Mouse (Mus musculus): Measurements from ENCODE around the gene Trp53rka. TPM values are rescaled to one million over a fixed set of nuclear protein-coding genes. Genes with fewer than 3 reads are reported as not detected.

Trp53rka gene
- polyA plus RNA-seq, 1 experiment: 27.5 TPM

DNA sequence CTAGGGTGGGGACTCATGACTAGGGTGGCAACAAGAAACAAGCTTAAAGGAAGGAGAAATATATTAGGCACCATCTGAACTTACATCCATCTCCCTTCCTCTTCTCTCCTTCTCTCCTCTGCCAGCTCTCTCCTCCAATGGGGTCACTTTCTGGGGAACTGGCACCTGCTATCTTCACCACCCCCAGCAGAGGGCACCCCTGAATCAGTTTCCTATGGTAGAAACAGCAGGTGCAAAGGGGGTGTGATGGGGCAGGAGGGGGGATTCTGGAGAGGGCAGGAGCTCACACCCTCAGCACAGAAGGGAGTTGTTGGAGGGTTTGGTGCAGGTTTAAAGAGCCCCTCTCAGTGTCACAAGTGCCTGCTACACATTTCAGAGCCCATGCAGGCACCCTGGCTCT lies 3.1 kb upstream of the Trp53rka start:
- Histone ChIP-seq H3K27me3 (ENCODE audit: control insufficient read depth, insufficient read depth, low read length) (no peaks in the 10 kb centered on the region), H3K4me3 (replicated peaks; ENCODE audit: insufficient read depth, low read depth, low read length) (no peak overlapping the region), H3K4me1 (ENCODE audit: control insufficient read depth, insufficient read depth, low read length) (0 out of 2 replicates have a peak, but pooled peaks cover 3% of the 10 kb centered on the region), H3K27ac (ENCODE audit: insufficient read depth, low read length) (no peak overlapping the region)
- TF ChIP-seq POLR2A (IDR thresholded peaks at IDR 0.05; ENCODE audit: borderline replicate concordance, insufficient read depth, low read length) (no peak), CTCF (IDR thresholded peaks at IDR 0.05; ENCODE audit: borderline replicate concordance, insufficient read depth, low read depth, low read length) (peak; percentile 34; the same call in 1 of the 2 replicates)
- no peak for DNase-seq

DNA sequence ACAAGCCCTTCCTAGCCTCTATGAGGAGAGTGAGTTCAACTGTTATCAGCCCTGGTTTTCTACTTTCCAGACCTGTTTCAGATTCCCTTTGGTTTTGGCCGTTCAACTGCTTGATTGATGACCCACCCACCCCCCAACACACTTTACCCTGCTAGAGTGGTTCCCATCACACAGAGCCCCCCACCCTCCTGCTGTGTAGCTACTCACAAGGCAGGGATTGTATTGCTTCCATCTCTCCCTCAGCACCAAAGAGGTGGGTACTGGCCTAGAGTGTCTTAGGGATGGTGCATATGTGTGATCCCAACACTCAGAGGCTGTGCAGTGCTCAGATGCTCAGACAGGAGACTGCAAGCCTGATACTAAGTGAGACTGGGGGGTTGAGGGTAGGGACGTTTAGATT lies 1.4 kb upstream of the Trp53rka start:
- H3K27ac ChIP-seq (ENCODE audit: insufficient read depth, low read length): no peak overlapping the region
- TF ChIP-seq POLR2A (IDR thresholded peaks at IDR 0.05; ENCODE audit: borderline replicate concordance, insufficient read depth, low read length) (no peak), CTCF (IDR thresholded peaks at IDR 0.05; ENCODE audit: borderline replicate concordance, insufficient read depth, low read depth, low read length) (no peak)
- H3K27me3 ChIP-seq (ENCODE audit: control insufficient read depth, insufficient read depth, low read length): no peaks in the 10 kb centered on the region
- 0 out of 2 replicates have a peak, but pooled peaks cover 3% of the 10 kb centered on the region for H3K4me1 ChIP-seq (ENCODE audit: control insufficient read depth, insufficient read depth, low read length)
- 46% methylated on average over 2 of the region's 2 CpGs for WGBS
- no peak overlapping the region for H3K4me3 ChIP-seq (replicated peaks; ENCODE audit: insufficient read depth, low read depth, low read length)
- no peak for DNase-seq

DNA sequence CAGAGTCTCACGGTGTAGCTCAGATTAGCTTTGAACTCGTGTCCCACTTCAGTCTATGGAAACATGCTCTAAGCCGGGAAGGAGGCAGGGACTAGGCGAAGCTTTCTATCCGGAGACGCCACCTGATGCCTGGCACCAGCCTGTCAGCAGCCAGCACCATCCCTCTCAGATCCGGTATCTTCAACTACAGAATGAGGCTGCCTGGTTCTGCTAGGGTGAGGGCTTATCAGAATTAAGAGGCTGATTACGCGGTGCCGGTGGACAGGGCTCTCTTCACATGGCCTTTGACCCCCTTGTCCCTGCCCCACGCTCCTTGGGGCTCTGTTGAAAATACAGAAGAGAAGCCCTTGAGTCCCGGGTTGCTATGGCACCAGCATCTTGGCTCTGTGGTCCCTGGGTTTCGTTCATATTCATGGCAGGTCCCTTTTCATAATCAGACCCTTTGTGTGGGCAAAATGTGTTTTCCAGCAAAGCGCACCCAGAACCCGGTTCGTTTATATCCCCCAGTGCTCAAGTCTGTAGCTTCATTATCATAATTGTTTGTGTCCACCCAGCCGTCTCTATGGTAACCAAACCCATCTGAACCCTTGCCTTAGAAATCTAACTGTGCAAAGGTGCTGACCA lies 575 bp upstream of the Trp53rka start:
- Histone ChIP-seq H3K27me3 (ENCODE audit: control insufficient read depth, insufficient read depth, low read length) (no peaks in the 10 kb centered on the region), H3K4me1 (ENCODE audit: control insufficient read depth, insufficient read depth, low read length) (0 out of 2 replicates have a peak, but pooled peaks cover 3% of the 10 kb centered on the region), H3K27ac (ENCODE audit: insufficient read depth, low read length) (peak overlapping the region; percentile 56; the same call in 1 of the 2 replicates), H3K4me3 (replicated peaks; ENCODE audit: insufficient read depth, low read depth, low read length) (peak overlapping the region; percentile 98)
- peak in 1 of 2 experiments; percentile 40 for DNase-seq
- WGBS: 5% methylated on average over 17 of the region's 17 CpGs
- TF ChIP-seq POLR2A (IDR thresholded peaks at IDR 0.05; ENCODE audit: borderline replicate concordance, insufficient read depth, low read length): no peak
- no peak for TF ChIP-seq CTCF (IDR thresholded peaks at IDR 0.05; ENCODE audit: borderline replicate concordance, insufficient read depth, low read depth, low read length)

DNA sequence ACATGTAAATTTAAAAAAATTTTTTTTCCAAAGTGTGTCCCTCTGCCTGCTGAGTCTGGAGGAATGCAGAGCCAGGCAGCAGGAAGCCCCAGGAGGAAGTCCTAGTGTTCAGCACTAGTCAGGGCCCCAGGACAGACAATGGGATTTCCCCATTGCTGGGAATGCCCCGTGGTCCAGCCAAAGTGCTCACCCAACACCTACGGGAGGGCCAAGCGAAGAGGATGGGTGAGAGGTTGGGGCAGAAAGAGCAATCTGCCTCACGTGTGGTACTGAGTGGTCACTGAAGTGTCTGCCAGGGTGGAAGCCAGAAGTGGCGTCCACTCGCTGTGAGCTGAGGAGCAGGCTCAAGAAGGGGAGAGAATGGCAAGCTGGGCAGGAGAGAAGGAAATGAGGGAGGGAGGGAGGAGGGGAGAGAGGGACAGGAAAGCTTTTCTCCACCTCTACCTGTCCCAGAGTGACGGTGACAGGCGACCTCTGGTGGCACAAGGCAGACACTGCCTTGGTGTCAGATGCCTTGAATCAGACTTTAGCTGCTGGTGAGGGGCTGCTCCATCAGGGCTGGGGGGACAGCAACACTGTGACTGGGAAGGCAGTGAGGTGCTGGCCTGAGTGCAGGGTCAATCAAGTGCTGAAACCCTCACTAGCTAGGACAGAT lies 6.1 kb downstream of the Trp53rka start:
- Histone ChIP-seq H3K27ac (ENCODE audit: insufficient read depth, low read length) (no peak overlapping the region), H3K27me3 (ENCODE audit: control insufficient read depth, insufficient read depth, low read length) (no peaks in the 10 kb centered on the region), H3K4me3 (replicated peaks; ENCODE audit: insufficient read depth, low read depth, low read length) (peak overlapping the region; percentile 25), H3K4me1 (ENCODE audit: control insufficient read depth, insufficient read depth, low read length) (0 out of 2 replicates have a peak, but pooled peaks cover 3% of the 10 kb centered on the region)
- peak; percentile 27; the same call in 1 of the 2 replicates for TF ChIP-seq POLR2A (IDR thresholded peaks at IDR 0.05; ENCODE audit: borderline replicate concordance, insufficient read depth, low read length)
- peak; percentile 99 for TF ChIP-seq CTCF (IDR thresholded peaks at IDR 0.05; ENCODE audit: borderline replicate concordance, insufficient read depth, low read depth, low read length)
- 12% methylated on average over 8 of the region's 8 CpGs for WGBS
- DNase-seq: peak; percentile 67 to 68

DNA sequence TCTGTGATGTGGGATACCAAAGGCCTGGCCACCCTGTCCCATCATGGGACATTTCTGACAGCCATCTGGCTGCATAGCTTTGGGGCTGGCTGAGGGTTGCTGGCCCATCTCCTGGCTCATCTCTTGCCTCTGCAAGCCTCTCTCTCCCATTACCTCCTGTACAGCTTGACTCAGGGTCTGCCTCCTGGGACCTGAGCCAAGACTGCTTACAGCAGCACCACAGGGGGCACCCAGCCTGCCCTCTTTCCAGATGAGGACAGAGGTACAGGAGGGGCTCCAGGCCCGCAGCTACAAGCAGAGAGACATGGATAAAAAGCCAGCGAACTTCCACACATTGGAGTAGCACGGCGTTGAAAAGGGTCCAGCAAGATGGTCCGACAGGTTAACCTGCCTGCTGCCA lies 6.7 kb downstream of the Trp53rka start:
- WGBS: 44% methylated on average over 5 of the region's 5 CpGs
- Histone ChIP-seq H3K27ac (ENCODE audit: insufficient read depth, low read length) (no peak overlapping the region), H3K4me3 (replicated peaks; ENCODE audit: insufficient read depth, low read depth, low read length) (no peak overlapping the region), H3K4me1 (ENCODE audit: control insufficient read depth, insufficient read depth, low read length) (0 out of 2 replicates have a peak, but pooled peaks cover 3% of the 10 kb centered on the region), H3K27me3 (ENCODE audit: control insufficient read depth, insufficient read depth, low read length) (no peaks in the 10 kb centered on the region)
- no peak for TF ChIP-seq CTCF (IDR thresholded peaks at IDR 0.05; ENCODE audit: borderline replicate concordance, insufficient read depth, low read depth, low read length)
- TF ChIP-seq POLR2A (IDR thresholded peaks at IDR 0.05; ENCODE audit: borderline replicate concordance, insufficient read depth, low read length): no peak
- no peak for DNase-seq

DNA sequence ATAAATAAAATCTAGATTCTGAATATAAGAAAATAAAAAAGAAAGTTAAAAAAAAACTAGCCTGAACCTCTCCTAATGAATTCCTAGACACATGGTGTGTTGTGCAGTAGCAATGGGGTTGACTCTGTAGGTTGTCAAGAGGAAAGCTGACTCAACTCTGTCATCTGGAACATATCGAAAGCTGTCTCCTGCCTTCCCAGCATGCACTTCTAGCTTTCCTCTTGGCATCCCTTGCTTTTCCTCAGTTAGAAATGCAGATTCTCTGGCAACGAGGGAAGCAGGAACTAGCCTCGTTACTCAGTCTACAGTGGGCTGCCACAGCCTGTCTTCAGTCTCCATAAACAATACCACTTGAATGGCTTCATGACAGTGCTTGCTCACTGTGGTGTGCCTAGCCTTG lies 7.3 kb downstream of the Trp53rka start:
- DNase-seq: no peak
- H3K4me3 ChIP-seq (replicated peaks; ENCODE audit: insufficient read depth, low read depth, low read length): no peak overlapping the region
- 0 out of 2 replicates have a peak, but pooled peaks cover 3% of the 10 kb centered on the region for H3K4me1 ChIP-seq (ENCODE audit: control insufficient read depth, insufficient read depth, low read length)
- no peak overlapping the region for H3K27ac ChIP-seq (ENCODE audit: insufficient read depth, low read length)
- TF ChIP-seq POLR2A (IDR thresholded peaks at IDR 0.05; ENCODE audit: borderline replicate concordance, insufficient read depth, low read length): no peak
- no peak for TF ChIP-seq CTCF (IDR thresholded peaks at IDR 0.05; ENCODE audit: borderline replicate concordance, insufficient read depth, low read depth, low read length)
- no peaks in the 10 kb centered on the region for H3K27me3 ChIP-seq (ENCODE audit: control insufficient read depth, insufficient read depth, low read length)
- 45% methylated on average over 3 of the region's 3 CpGs for WGBS

DNA sequence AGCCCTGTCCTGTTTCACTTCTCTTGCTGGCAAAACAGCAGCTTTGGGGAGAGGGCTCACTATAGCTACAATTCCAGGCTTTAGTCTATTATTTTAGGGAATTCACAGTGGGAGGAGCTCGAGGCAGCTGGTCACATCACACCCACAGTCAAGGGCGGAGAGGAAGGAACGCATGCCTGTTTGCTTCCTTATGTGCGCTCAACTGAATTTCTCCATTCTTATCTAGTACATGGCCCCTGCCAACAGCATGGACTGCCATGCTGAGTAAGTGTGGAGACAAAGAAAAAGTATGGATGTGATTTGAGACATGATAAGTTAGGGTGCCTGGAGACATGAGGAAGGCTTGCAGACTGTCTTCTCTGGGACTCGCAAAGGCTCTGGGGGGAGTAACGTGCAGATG lies 9.0 kb downstream of the Trp53rka start:
- 41% methylated on average over 6 of the region's 6 CpGs for WGBS
- no peak overlapping the region for H3K27ac ChIP-seq (ENCODE audit: insufficient read depth, low read length)
- DNase-seq: no peak

DNA sequence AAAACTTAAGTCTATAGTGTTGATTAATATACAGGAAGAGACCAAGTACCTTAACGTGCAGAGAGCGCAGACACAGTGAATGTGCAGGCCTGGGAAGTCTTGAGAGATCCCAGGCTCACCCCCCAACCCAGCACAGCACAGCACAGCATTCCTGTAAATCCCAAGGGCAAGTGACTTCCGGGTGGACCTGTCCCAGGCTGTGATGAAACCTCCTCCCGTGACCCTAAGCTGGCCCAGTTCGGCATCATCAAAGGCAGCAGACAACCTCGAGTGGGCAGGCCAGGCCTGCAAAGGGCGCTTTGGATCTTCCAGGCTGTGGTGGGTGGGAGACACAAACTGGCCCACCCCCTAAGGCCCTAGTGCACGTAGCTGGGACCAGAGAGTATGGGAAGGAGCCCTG lies 11.1 kb downstream of the Trp53rka start:
- 65% methylated on average over 8 of the region's 8 CpGs for WGBS
- Histone ChIP-seq H3K27me3 (ENCODE audit: control insufficient read depth, insufficient read depth, low read length) (no peaks in the 10 kb centered on the region), H3K4me3 (replicated peaks; ENCODE audit: insufficient read depth, low read depth, low read length) (no peak overlapping the region), H3K4me1 (ENCODE audit: control insufficient read depth, insufficient read depth, low read length) (0 out of 2 replicates have a peak, but pooled peaks cover 2% of the 10 kb centered on the region), H3K27ac (ENCODE audit: insufficient read depth, low read length) (no peak overlapping the region)
- DNase-seq: no peak
- TF ChIP-seq CTCF (IDR thresholded peaks at IDR 0.05; ENCODE audit: borderline replicate concordance, insufficient read depth, low read depth, low read length): no peak
- no peak for TF ChIP-seq POLR2A (IDR thresholded peaks at IDR 0.05; ENCODE audit: borderline replicate concordance, insufficient read depth, low read length)

More for the DNA sequence above, 9.0 kb downstream of the Trp53rka start:
- TF ChIP-seq CTCF (IDR thresholded peaks at IDR 0.05; ENCODE audit: borderline replicate concordance, insufficient read depth, low read depth, low read length): no peak
- no peak for TF ChIP-seq POLR2A (IDR thresholded peaks at IDR 0.05; ENCODE audit: borderline replicate concordance, insufficient read depth, low read length)
- Histone ChIP-seq H3K4me3 (replicated peaks; ENCODE audit: insufficient read depth, low read depth, low read length) (no peak overlapping the region), H3K27me3 (ENCODE audit: control insufficient read depth, insufficient read depth, low read length) (no peaks in the 10 kb centered on the region), H3K4me1 (ENCODE audit: control insufficient read depth, insufficient read depth, low read length) (0 out of 2 replicates have a peak, but pooled peaks cover 3% of the 10 kb centered on the region)
